Mouse (Mus musculus): ENCODE results near the gene Tacstd2. TPM values are rescaled to one million over a fixed set of nuclear protein-coding genes. Genes with fewer than 3 reads are reported as not detected.

Tacstd2 gene
- total and polyA plus RNA-seq, 3 experiments: 0.11 to 1.5 (median 0.18) TPM

DNA sequence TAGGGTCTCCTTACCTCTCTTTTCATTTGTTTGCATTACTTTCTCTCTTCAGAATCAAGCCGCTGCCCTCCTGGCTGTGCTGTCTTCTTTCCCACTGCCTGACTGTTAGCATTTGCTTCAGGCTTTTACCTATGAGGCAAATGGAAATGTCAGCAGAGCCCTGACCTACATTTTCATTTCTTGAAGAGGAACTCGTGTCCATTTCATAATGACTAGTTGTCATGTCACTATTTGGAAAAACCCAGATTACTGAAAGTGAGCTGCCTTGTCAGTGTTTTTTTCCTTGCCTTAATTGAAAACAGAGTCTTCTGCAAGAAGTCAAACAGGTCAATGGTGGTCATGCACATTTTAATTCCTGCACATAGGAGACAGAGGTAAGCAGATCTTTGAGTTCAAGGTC is 43.8 kb downstream of the Tacstd2 start, which contains the start of gene Il23r:
TSS of gene Il23r (minus strand) at position 101 of the 400 bp plus-strand sequence.
- Histone ChIP-seq H3K27me3 (ENCODE audit: control insufficient read depth, insufficient read depth, low read length) (no peaks in the 10 kb centered on the region), H3K9ac (ENCODE audit: low read depth, low read length) (no peak within 1 kb of the TSS), H3K4me3 (no peak within 1 kb of the TSS), H3K79me2 (replicated peaks; ENCODE audit: control insufficient read depth, insufficient read depth, low read length) (no peaks in the 10 kb centered on the region), H3K27ac (no peak within 1 kb of the TSS), H3K36me3 (ENCODE audit: control insufficient read depth, insufficient read depth, low read length) (no peaks in the 10 kb centered on the region), H3K4me1 (ENCODE audit: control insufficient read depth, insufficient read depth, low read length) (no peaks in the 10 kb centered on the region)
- 73% methylated on average over 2 of the region's 2 CpGs for WGBS
- no peak for TF ChIP-seq EP300 (IDR thresholded peaks at IDR 0.05; ENCODE audit: insufficient read depth, low read depth, low read length)
- no peak for TF ChIP-seq POLR2A (IDR thresholded peaks at IDR 0.05; ENCODE audit: insufficient read depth, low read depth, low read length)
- TF ChIP-seq CTCF (IDR thresholded peaks at IDR 0.05): no peak
- no peak for DNase-seq
- intact Hi-C loops (cut with DNase I): no loop called here

Other genes with a start within 250 kb of the Tacstd2 start
- gene Il12rb2, start 159.6 kb downstream of the Tacstd2 start, total RNA-seq (2021): under 1 TPM in 1 of 2 experiments, not detected in 1; 0.20 TPM
- gene Il12rb2, start 159.6 kb downstream of the Tacstd2 start, polyA plus RNA-seq (2012; rRNA removed): 0.06 and 0.18 TPM in 2 replicates
- gene Il23r, start 43.9 kb downstream of the Tacstd2 start, total RNA-seq (2021): not detected
- gene Il23r, start 43.9 kb downstream of the Tacstd2 start, polyA plus RNA-seq (2012; rRNA removed): not detected in 2 replicates

All from heart, adult 2 months (tissue).